Mouse (Mus musculus) stomach, postnatal 0 days (tissue): Measurements from ENCODE around the gene Snx9. TPM values are rescaled to one million over a fixed set of nuclear protein-coding genes. Genes with fewer than 3 reads are reported as not detected.

Experiments used
- ATAC-seq: fragments of 200-750 bp; cut with Nextera tagmentation; 2 replicates; pipeline ENCODE4 v1.8.0; 2017; ENCODE audit not compliant: low FRiP score, low TSS enrichment
- DNase-seq: peaks from one replicate; pipeline ENCODE4 v3.0.0-alpha.2; 2016; ENCODE audit warnings: low spot score
- H3K27ac ChIP-seq: fragments of 300-500 bp; sonication (generic); replicated peaks from 2 replicates; pipeline ENCODE4 v1.5.1; 2014; ENCODE audit warnings: mild to moderate bottlenecking, control low read depth
- H3K27me3 ChIP-seq: fragments of 300-500 bp; sonication (generic); 2 replicates; pipeline ENCODE4 v1.6.1; 2014; ENCODE audit warnings: low read length; ENCODE audit not compliant: control insufficient read depth, insufficient read depth
- H3K36me3 ChIP-seq: fragments of 300-500 bp; sonication (generic); 2 replicates; pipeline ENCODE4 v1.6.1; 2014; ENCODE audit warnings: low read length, mixed read lengths; ENCODE audit not compliant: control insufficient read depth, insufficient read depth
- H3K4me1 ChIP-seq: fragments of 300-500 bp; sonication (generic); replicated peaks from 2 replicates; pipeline ENCODE4 v1.6.1; 2014; ENCODE audit warnings: antibody characterized with exemption; ENCODE audit not compliant: control insufficient read depth, insufficient read depth
- H3K4me2 ChIP-seq: fragments of 300-500 bp; sonication (generic); replicated peaks from 2 replicates; pipeline ENCODE4 v1.6.1; 2014; ENCODE audit warnings: low read depth, mild to moderate bottlenecking, control low read depth, moderate library complexity
- H3K4me3 ChIP-seq: fragments of 300-500 bp; sonication (generic); 2 replicates; pipeline ENCODE4 v1.5.1; 2014; ENCODE audit warnings: low read depth, low read length, control low read depth
- H3K9ac ChIP-seq: fragments of 300-500 bp; sonication (generic); 2 replicates; pipeline ENCODE4 v1.6.1; 2014; ENCODE audit warnings: mild to moderate bottlenecking, low read length, control low read depth, mixed read lengths
- H3K9me3 ChIP-seq: fragments of 300-500 bp; sonication (generic); 2 replicates; pipeline ENCODE4 v1.6.1; 2016; ENCODE audit warnings: low read length; ENCODE audit not compliant: control insufficient read depth
- CTCF ChIP-seq: IDR thresholded peaks from 2 replicates; pipeline ENCODE4 v1.5.1; 2016; ENCODE audit warnings: antibody characterized with exemption, low read depth, mild to moderate bottlenecking, moderate library complexity
- EP300 ChIP-seq: optimal IDR thresholded peaks from 2 replicates; pipeline ENCODE3; 2016; ENCODE audit warnings: antibody characterized with exemption
- WGBS: fragments of 180-500 bp; shearing (Covaris S2); extraction: QIAGEN DNeasy Blood & Tissue Kit; methylation state at CpG from one replicate; pipeline ENCODE4 v1.1.7; 2014; 5-methylcytosine and 5-hydroxymethylcytosine counted together
- polyA plus RNA-seq: library from polyadenylated mRNA; unstranded; fragments of >200 nt; fragmentation: Nextera tagmentation; extraction: Ambion mirVana; gene quantifications from 2 replicates; pipeline ENCODE4 v1.2.1, GENCODE M21; 2015

Snx9 gene
- polyA plus RNA-seq, 1 experiment from 2014 or later: 34.8 TPM

GRCm38 (mm10) chr17:5828583-5828836 lies 12.6 kb upstream of the Snx9 start:
- no peak for TF ChIP-seq CTCF
- TF ChIP-seq EP300: no peak
- no peaks in the 10 kb centered on the region for H3K4me1 ChIP-seq
- no peak for ATAC-seq
- DNase-seq: no peak
- WGBS: 25% methylated on average over 3 of the region's 3 CpGs
- no peak overlapping the region; the same call in 1 of the 2 replicates for H3K4me2 ChIP-seq
- H3K36me3 ChIP-seq: no peaks in the 10 kb centered on the region
- H3K9ac ChIP-seq: no peak overlapping the region
- H3K4me3 ChIP-seq: no peak overlapping the region
- H3K9me3 ChIP-seq: no peaks in the 10 kb centered on the region
- no peaks in the 10 kb centered on the region for H3K27me3 ChIP-seq
- H3K27ac ChIP-seq: no peak overlapping the region

- Histone ChIP-seq H3K4me2 (no peak overlapping the region), H3K27me3 (no peaks in the 10 kb centered on the region)
- 45% methylated on average over 3 of the region's 3 CpGs for WGBS
Observed at GRCm38 (mm10) chr17:5828944-5829343, 12.2 kb upstream of the Snx9 start.

GRCm38 (mm10) chr17:5829930-5830329 lies 11.2 kb upstream of the Snx9 start:
- H3K9ac ChIP-seq: no peak overlapping the region
- no peak for DNase-seq
- no peak overlapping the region for H3K27ac ChIP-seq
- H3K9me3 ChIP-seq: no peaks in the 10 kb centered on the region
- WGBS: 70% methylated on average over 3 of the region's 3 CpGs
- no peak overlapping the region for H3K4me3 ChIP-seq
- no peaks in the 10 kb centered on the region for H3K4me1 ChIP-seq
- ATAC-seq: no peak
- TF ChIP-seq CTCF (no peak), EP300 (no peak)
- H3K36me3 ChIP-seq: no peaks in the 10 kb centered on the region
- H3K27me3 ChIP-seq: no peaks in the 10 kb centered on the region
- H3K4me2 ChIP-seq: no peak overlapping the region

More at GRCm38 (mm10) chr17:5828944-5829343, 12.2 kb upstream of the Snx9 start:
- H3K4me1 ChIP-seq: no peaks in the 10 kb centered on the region
- no peak for TF ChIP-seq CTCF
- no peak for TF ChIP-seq EP300
- no peaks in the 10 kb centered on the region for H3K36me3 ChIP-seq
- H3K27ac ChIP-seq: no peak overlapping the region
- no peaks in the 10 kb centered on the region for H3K9me3 ChIP-seq
- no peak overlapping the region for H3K9ac ChIP-seq
- H3K4me3 ChIP-seq: no peak overlapping the region
- ATAC-seq: no peak
- no peak for DNase-seq

GRCm38 (mm10) chr17:5830382-5830781 lies 10.7 kb upstream of the Snx9 start:
- Histone ChIP-seq H3K27me3 (no peaks in the 10 kb centered on the region), H3K4me1 (no peaks in the 10 kb centered on the region), H3K27ac (no peak overlapping the region), H3K4me3 (no peak overlapping the region), H3K9ac (no peak overlapping the region), H3K4me2 (no peak overlapping the region), H3K9me3 (no peaks in the 10 kb centered on the region), H3K36me3 (no peaks in the 10 kb centered on the region)
- TF ChIP-seq EP300 (no peak), CTCF (no peak)
- WGBS: 88% methylated on average over 2 of the region's 2 CpGs
- DNase-seq (no peak), ATAC-seq (no peak)

- WGBS: 91% methylated on average over 5 of the region's 5 CpGs
- Histone ChIP-seq H3K4me2 (no peak overlapping the region), H3K9me3 (no peaks in the 10 kb centered on the region), H3K27ac (no peak overlapping the region), H3K9ac (no peak overlapping the region), H3K36me3 (no peaks in the 10 kb centered on the region), H3K27me3 (no peaks in the 10 kb centered on the region), H3K4me1 (no peaks in the 10 kb centered on the region), H3K4me3 (no peak overlapping the region)
- ATAC-seq (no peak), DNase-seq (no peak)
- TF ChIP-seq EP300: no peak
- TF ChIP-seq CTCF: no peak
Observed at GRCm38 (mm10) chr17:5830832-5831231, 10.3 kb upstream of the Snx9 start.

- Histone ChIP-seq H3K4me1 (no peaks in the 10 kb centered on the region), H3K27ac (no peak overlapping the region), H3K36me3 (no peaks in the 10 kb centered on the region), H3K9me3 (no peaks in the 10 kb centered on the region), H3K4me3 (no peak overlapping the region), H3K9ac (no peak overlapping the region), H3K4me2 (no peak overlapping the region), H3K27me3 (no peaks in the 10 kb centered on the region)
- ATAC-seq (no peak), DNase-seq (no peak)
- WGBS: 85% methylated on average over 1 of the region's 1 CpGs
- TF ChIP-seq CTCF (no peak), EP300 (no peak)
Observed at GRCm38 (mm10) chr17:5831257-5831806, 9.8 kb upstream of the Snx9 start.
